Comparison of ENCODE assay signal across 21 mouse cellular contexts in genomic region chr8:34753046-34753445, GRCm38 (mm10).
DNase-seq lines count a peak whose midpoint lies in the region; ATAC-seq and TF ChIP-seq lines count a peak whose summit lies in the region.
"Had no signal": no experiment of that assay in that cellular context is flagged by ENCODE, and none has a peak within 500 bp of the region (broad histone marks: within the 10 kb centered on the region; RNA-seq: fewer than 3 reads in every experiment).

No protein-coding gene starts in this region.

- 0 out of 2 replicates have a peak, but pooled peaks have one; percentile 11 for ATAC-seq in liver, embryonic 16.5 days (ENCODE audit: low read depth)
- ATAC-seq in liver, embryonic 12.5 days = no peak
- no peak for ATAC-seq in intestine, embryonic 15.5 days
- ATAC-seq: midbrain, embryonic 13.5 days had no signal

- no peak overlapping the region for H3ac ChIP-seq in C2C12 (ENCODE audit: control insufficient read depth, insufficient read length, low read depth)

- no peaks in the 10 kb centered on the region for H3K36me3 ChIP-seq in liver, embryonic 16.5 days (ENCODE audit: control insufficient read depth, insufficient read depth)
- H3K36me3 ChIP-seq in liver, embryonic 12.5 days = no peaks in the 10 kb centered on the region
- no peaks in the 10 kb centered on the region for H3K36me3 ChIP-seq in C2C12 (ENCODE audit: control insufficient read depth, insufficient read depth)
- no peaks in the 10 kb centered on the region for H3K36me3 ChIP-seq in heart, embryonic 10.5 days
- no peaks in the 10 kb centered on the region for H3K36me3 ChIP-seq in intestine, embryonic 15.5 days
- H3K36me3 ChIP-seq: forebrain, embryonic 12.5 days; G1E; hindbrain, embryonic 15.5 days; midbrain, embryonic 13.5 days; neural tube, embryonic 15.5 days had no signal

- no peak overlapping the region for H3K4me3 ChIP-seq in liver, embryonic 16.5 days (ENCODE audit: low read depth, low read length)
- H3K4me3 ChIP-seq in liver, embryonic 12.5 days = no peak overlapping the region
- no peak overlapping the region for H3K4me3 ChIP-seq in C2C12 (ENCODE audit: insufficient read depth, poor library complexity, severe bottlenecking)
- H3K4me3 ChIP-seq in heart, embryonic 10.5 days = peak overlapping the region; percentile 18
- no peak overlapping the region for H3K4me3 ChIP-seq in intestine, embryonic 15.5 days (replicated peaks)
- H3K4me3 ChIP-seq: forebrain, embryonic 12.5 days; hindbrain, embryonic 15.5 days; layer of hippocampus, adult 2 months; midbrain, embryonic 13.5 days; neural tube, embryonic 15.5 days had no signal

- H3K9me3 ChIP-seq in liver, embryonic 16.5 days (replicated peaks; ENCODE audit: control insufficient read depth, low read length) = no peaks in the 10 kb centered on the region
- no peaks in the 10 kb centered on the region for H3K9me3 ChIP-seq in liver, embryonic 12.5 days (replicated peaks)
- no peaks in the 10 kb centered on the region for H3K9me3 ChIP-seq in heart, embryonic 10.5 days
- no peaks in the 10 kb centered on the region for H3K9me3 ChIP-seq in intestine, embryonic 15.5 days
- H3K9me3 ChIP-seq: forebrain, embryonic 12.5 days; hindbrain, embryonic 15.5 days; midbrain, embryonic 13.5 days; neural tube, embryonic 15.5 days had no signal

- no peaks in the 10 kb centered on the region for H3K4me1 ChIP-seq in liver, embryonic 16.5 days (ENCODE audit: control insufficient read depth, low read depth, low read length)
- no peaks in the 10 kb centered on the region for H3K4me1 ChIP-seq in liver, embryonic 12.5 days
- H3K4me1 ChIP-seq in heart, embryonic 10.5 days = peaks cover 21% of the 10 kb centered on the region
- H3K4me1 ChIP-seq in intestine, embryonic 15.5 days (replicated peaks) = no peaks in the 10 kb centered on the region
- H3K4me1 ChIP-seq: forebrain, embryonic 12.5 days; hindbrain, embryonic 15.5 days; midbrain, embryonic 13.5 days; neural tube, embryonic 15.5 days had no signal

- no peak overlapping the region for H3K9ac ChIP-seq in liver, embryonic 16.5 days (ENCODE audit: low read depth, low read length)
- no peak overlapping the region for H3K9ac ChIP-seq in liver, embryonic 12.5 days
- H3K9ac ChIP-seq in intestine, embryonic 15.5 days = no peak overlapping the region
- H3K9ac ChIP-seq: forebrain, embryonic 12.5 days; hindbrain, embryonic 15.5 days; midbrain, embryonic 13.5 days; neural tube, embryonic 15.5 days had no signal

- WGBS in liver, embryonic 16.5 days (ENCODE audit: insufficient replicate concordance) = 53% methylated on average over 10 of the region's 10 CpGs
- 51% methylated on average over 10 of the region's 10 CpGs for WGBS in liver, embryonic 12.5 days (ENCODE audit: insufficient replicate concordance)
- WGBS in heart, embryonic 10.5 days = 13% methylated on average over 10 of the region's 10 CpGs
- WGBS in intestine, embryonic 15.5 days = 67% methylated on average over 10 of the region's 10 CpGs

- intact Hi-C loops in heart, postnatal 10 days (cut with DNase I) = no loop called here
- intact Hi-C loops in gastrocnemius, postnatal 36 days (cut with DNase I) = no loop called here

- no peak overlapping the region for H3K4me2 ChIP-seq in liver, embryonic 16.5 days (ENCODE audit: low read depth, low read length)
- no peak overlapping the region for H3K4me2 ChIP-seq in liver, embryonic 12.5 days
- no peak overlapping the region for H3K4me2 ChIP-seq in intestine, embryonic 15.5 days (replicated peaks)
- H3K4me2 ChIP-seq: forebrain, embryonic 12.5 days; hindbrain, embryonic 15.5 days; midbrain, embryonic 13.5 days; neural tube, embryonic 15.5 days had no signal

- no peaks in the 10 kb centered on the region for H3K79me3 ChIP-seq in C2C12 (ENCODE audit: low read depth)

- no peaks in the 10 kb centered on the region for H3K79me2 ChIP-seq in C2C12 (ENCODE audit: control insufficient read depth, insufficient read depth)

- TF ChIP-seq CTCF in C2C12 (IDR thresholded peaks at IDR 0.05; ENCODE audit: control insufficient read depth, insufficient read depth, insufficient read length) = no peak

- no peak overlapping the region for H3K27ac ChIP-seq in liver, embryonic 16.5 days (ENCODE audit: low read length)
- no peak overlapping the region for H3K27ac ChIP-seq in liver, embryonic 12.5 days
- H3K27ac ChIP-seq in heart, embryonic 10.5 days = peak overlapping the region; percentile 42
- no peak overlapping the region for H3K27ac ChIP-seq in intestine, embryonic 15.5 days
- H3K27ac ChIP-seq: forebrain, embryonic 12.5 days; hindbrain, embryonic 15.5 days; kidney, postnatal 0 days; layer of hippocampus, adult 2 months; midbrain, embryonic 13.5 days; neural tube, embryonic 15.5 days had no signal

- peak; percentile 85 for DNase-seq in heart, embryonic 10.5 days (ENCODE audit: low spot score)
- peak; percentile 27 to 29 for DNase-seq in heart, postnatal 10 days
- DNase-seq in ovary, postnatal 36 days (ENCODE audit: low spot score) = no peak
- DNase-seq in gastrocnemius, postnatal 36 days = no peak
- DNase-seq: cerebellum, postnatal 10 days; embryo, embryonic 11 days; kidney, adult 11 months; lung, adult 18-20 months; retina, postnatal 1 day; thymus, postnatal 36 days had no signal

- no peaks in the 10 kb centered on the region for H3K27me3 ChIP-seq in liver, embryonic 16.5 days (ENCODE audit: control insufficient read depth, insufficient read depth, low read depth, low read length)
- H3K27me3 ChIP-seq in liver, embryonic 12.5 days (replicated peaks) = no peaks in the 10 kb centered on the region
- H3K27me3 ChIP-seq in C2C12 (ENCODE audit: control insufficient read depth, insufficient read depth, insufficient read length) = no peaks in the 10 kb centered on the region
- H3K27me3 ChIP-seq in heart, embryonic 10.5 days (ENCODE audit: insufficient read depth, poor library complexity, severe bottlenecking) = no peaks in the 10 kb centered on the region
- H3K27me3 ChIP-seq in intestine, embryonic 15.5 days (replicated peaks) = no peaks in the 10 kb centered on the region
- H3K27me3 ChIP-seq: forebrain, embryonic 12.5 days; hindbrain, embryonic 15.5 days; midbrain, embryonic 13.5 days; neural tube, embryonic 15.5 days had no signal

TF ChIP-seq in C2C12, 6 proteins besides CTCF, POLR2A, EP300 and RAD21:
- TF ChIP-seq FOSL1 (IDR thresholded peaks at IDR 0.05; ENCODE audit: insufficient read depth, low read length, poor library complexity, severe bottlenecking) = no peak
- peak; percentile 32 for TF ChIP-seq MYOD1 (IDR thresholded peaks at IDR 0.05; ENCODE audit: control insufficient read depth, insufficient read length, low read depth)
- TF ChIP-seq MYOG (IDR thresholded peaks at IDR 0.05; ENCODE audit: control insufficient read depth, extremely low read depth, insufficient read length) = no peak
- TF ChIP-seq USF1 (IDR thresholded peaks at IDR 0.05; ENCODE audit: low read depth) = no peak
TF ChIP-seq in C2C12: peak in this region for 1.

Comparison
In these comparisons a context has a peak if more than half of its experiments do, and no peak if none do; other contexts are left out.
1. DNase-seq: peak in heart, embryonic 10.5 days (single experiment) and heart, postnatal 10 days (2 of 2); none in ovary, postnatal 36 days (single experiment) and gastrocnemius, postnatal 36 days (0 of 2).